Mouse (Mus musculus) ES-Bruce4 (cell line): ENCODE data around the gene Pfkm. TPM values are rescaled to one million over a fixed set of nuclear protein-coding genes. Genes with fewer than 3 reads are reported as not detected.
A peak's percentile ranks its signal among the peaks of the same experiment; 100 is the strongest.

Experiments used
- H3K27ac ChIP-seq: 2 replicates; pipeline ENCODE4 v1.5.1; 2012; ENCODE audit warnings: low read length, inconsistent platforms; ENCODE audit not compliant: insufficient read depth
- H3K27me3 ChIP-seq: 2 replicates; pipeline ENCODE4 v1.6.1; 2012; ENCODE audit warnings: mild to moderate bottlenecking, low read length, inconsistent platforms; ENCODE audit not compliant: control insufficient read depth, poor library complexity, insufficient read depth, severe bottlenecking
- H3K36me3 ChIP-seq: 2 replicates; pipeline ENCODE4 v1.6.1; 2012; ENCODE audit warnings: inconsistent platforms, mild to moderate bottlenecking, low read length, moderate library complexity; ENCODE audit not compliant: control insufficient read depth, poor library complexity, insufficient read depth, severe bottlenecking
- H3K4me1 ChIP-seq: one replicate; pipeline ENCODE4 v1.8.1; 2011; ENCODE audit warnings: low read length; ENCODE audit not compliant: control insufficient read depth, insufficient read depth
- H3K4me3 ChIP-seq: 2 replicates; pipeline ENCODE4 v1.5.1; 2011; ENCODE audit warnings: low read depth, mild to moderate bottlenecking, low read length
- H3K9ac ChIP-seq: 2 replicates; pipeline ENCODE4 v1.6.1; 2012; ENCODE audit warnings: low read depth, mild to moderate bottlenecking, inconsistent platforms; ENCODE audit not compliant: poor library complexity, severe bottlenecking
- H3K9me3 ChIP-seq: replicated peaks from 2 replicates; pipeline ENCODE4 v1.6.1; 2012; ENCODE audit warnings: mild to moderate bottlenecking, low read length, inconsistent platforms; ENCODE audit not compliant: control insufficient read depth, poor library complexity, insufficient read depth, severe bottlenecking
- CTCF ChIP-seq: IDR thresholded peaks from one replicate; pipeline ENCODE4 v1.8.1; 2011; ENCODE audit warnings: low read depth, low read length
- EP300 ChIP-seq: IDR thresholded peaks from 2 replicates; pipeline ENCODE4 v1.6.1; 2011; ENCODE audit warnings: low read depth, low read length; ENCODE audit not compliant: insufficient read depth
- POLR2A ChIP-seq: IDR thresholded peaks from one replicate; pipeline ENCODE4 v1.8.1; 2011; ENCODE audit warnings: low read length; ENCODE audit not compliant: insufficient read depth
- polyA plus RNA-seq: library from polyadenylated mRNA; stranded (reverse); fragments of >200 nt; gene quantifications from 2 replicates; pipeline ENCODE4 v1.2.4, GENCODE M21; 2011; ENCODE audit warnings: low read depth; ENCODE audit not compliant: missing spikeins, insufficient read depth, insufficient read length

Gene Pfkm
- polyA plus RNA-seq, 1 experiment = 39.8 TPM

DNA sequence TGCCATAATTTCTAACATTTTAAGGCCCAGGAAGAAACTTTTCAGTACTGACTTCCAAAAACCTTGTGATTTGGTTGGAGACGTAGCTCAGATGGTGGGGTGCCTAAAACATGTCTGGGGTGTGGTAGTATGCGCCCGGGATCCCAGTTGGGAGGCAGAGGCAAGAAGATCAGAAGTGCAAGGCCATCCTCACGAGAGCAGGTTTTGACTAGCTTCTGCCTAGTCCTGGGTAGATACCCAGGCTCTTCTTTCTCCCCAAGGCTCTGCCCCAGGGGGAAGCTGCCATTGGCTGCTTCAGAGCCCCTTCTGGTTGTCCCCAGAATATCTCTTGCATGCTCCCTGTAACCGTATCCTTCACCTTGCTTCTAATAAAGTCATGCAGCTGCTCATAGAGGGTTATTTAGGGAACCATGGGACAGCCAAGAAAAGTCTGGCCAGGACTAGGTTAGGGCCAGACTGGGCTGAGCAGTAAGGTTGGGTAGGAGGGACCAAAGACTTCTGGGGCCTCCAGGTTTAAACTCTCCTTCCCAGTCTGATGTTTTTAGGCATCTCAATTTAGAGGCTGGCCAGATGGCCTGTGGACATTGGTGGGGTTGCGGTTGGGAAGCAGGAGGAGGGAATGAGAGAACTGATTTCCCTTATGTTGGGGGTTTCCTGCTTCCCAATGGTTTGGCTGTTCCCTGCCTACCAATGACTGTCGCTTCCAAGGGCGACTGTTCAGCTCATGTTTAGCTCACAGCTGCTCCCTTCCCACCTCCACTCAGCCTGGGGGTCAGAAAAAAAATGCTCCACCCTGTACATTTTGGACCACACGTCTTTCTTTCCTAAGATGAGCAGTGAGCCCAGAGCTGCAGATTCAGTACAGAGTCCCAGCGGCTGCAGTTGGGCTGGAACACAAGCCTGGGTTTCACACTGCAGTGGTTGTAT, 22.7 kb downstream of the Pfkm start:
- Histone ChIP-seq H3K9me3 (no peaks in the 10 kb centered on the region), H3K27ac (peak overlapping the region; percentile 84), H3K4me3 (no peak overlapping the region), H3K27me3 (no peaks in the 10 kb centered on the region), H3K9ac (no peak overlapping the region), H3K36me3 (no peaks in the 10 kb centered on the region), H3K4me1 (peaks cover 6% of the 10 kb centered on the region)
- no peak for TF ChIP-seq EP300
- no peak for TF ChIP-seq POLR2A
- TF ChIP-seq CTCF = no peak

DNA sequence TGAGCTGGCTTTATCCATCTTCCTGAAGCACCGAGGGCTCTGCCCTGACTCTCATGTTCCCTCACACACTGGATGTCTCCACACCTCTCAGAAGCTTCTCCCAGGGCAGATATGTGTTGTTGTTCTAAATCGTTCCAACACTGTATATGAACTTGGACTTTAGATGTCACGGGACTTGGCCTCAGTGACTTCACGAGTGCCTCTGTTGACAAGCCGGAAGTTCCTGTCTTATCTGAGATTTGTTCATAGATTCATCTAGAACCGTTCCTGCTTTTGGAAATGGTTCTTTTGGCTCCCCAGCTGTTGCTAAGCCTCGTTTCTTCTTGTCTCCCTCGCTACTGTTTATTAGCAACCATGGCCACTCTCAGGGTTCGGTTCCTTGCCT, 23.4 kb downstream of the Pfkm start:
- H3K9ac ChIP-seq = no peak overlapping the region
- no peak overlapping the region for H3K4me3 ChIP-seq
- H3K27ac ChIP-seq = no peak overlapping the region
- no peaks in the 10 kb centered on the region for H3K9me3 ChIP-seq
- TF ChIP-seq POLR2A (no peak), EP300 (no peak), CTCF (no peak)
- no peaks in the 10 kb centered on the region for H3K36me3 ChIP-seq
- H3K27me3 ChIP-seq = no peaks in the 10 kb centered on the region
- peaks cover 6% of the 10 kb centered on the region for H3K4me1 ChIP-seq

DNA sequence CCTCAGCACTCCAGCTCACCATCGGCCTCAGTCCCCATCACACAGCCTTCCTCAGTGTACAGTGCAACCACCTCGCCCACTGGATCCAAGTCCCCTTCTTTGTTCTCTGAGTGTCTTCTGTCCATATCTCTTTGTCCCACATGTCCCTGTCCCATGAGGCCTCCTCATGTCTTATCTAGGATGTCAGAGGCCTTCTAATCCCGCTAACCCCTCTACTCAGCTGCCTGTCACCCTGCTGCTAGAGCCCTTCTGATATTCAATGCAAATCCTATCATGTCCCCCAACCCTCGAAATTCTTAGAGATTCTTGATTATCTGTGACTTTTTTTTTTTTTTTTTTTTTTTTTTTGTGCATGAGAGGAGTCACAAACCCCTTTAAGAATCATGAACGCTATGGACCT, 23.9 kb downstream of the Pfkm start:
- TF ChIP-seq CTCF (no peak), EP300 (no peak), POLR2A (no peak)
- Histone ChIP-seq H3K36me3 (no peaks in the 10 kb centered on the region), H3K9me3 (no peaks in the 10 kb centered on the region)

DNA sequence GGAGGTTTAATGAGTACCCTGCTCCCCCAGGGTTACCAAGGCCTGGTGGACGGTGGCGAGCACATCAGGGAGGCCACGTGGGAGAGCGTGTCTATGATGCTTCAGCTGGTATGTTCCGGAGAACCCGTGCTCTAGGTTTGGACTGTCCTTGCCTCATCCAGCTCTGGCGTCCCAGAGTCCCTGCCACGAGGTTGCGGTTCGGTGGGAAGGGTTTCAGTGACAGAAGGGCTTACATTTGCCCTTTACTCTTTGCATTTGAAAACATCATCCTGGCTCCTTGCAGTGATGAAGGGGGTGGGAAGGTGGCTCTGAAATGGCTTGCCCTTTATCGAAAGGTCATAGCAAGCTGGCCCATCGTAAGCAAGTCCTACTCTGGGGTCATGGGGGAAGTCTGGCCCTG, 27.0 kb downstream of the Pfkm start:
- Histone ChIP-seq H3K27ac (no peak overlapping the region), H3K4me1 (peaks cover 4% of the 10 kb centered on the region), H3K27me3 (no peaks in the 10 kb centered on the region), H3K36me3 (no peaks in the 10 kb centered on the region; the same call in 1 of the 2 replicates), H3K4me3 (no peak overlapping the region), H3K9me3 (no peaks in the 10 kb centered on the region), H3K9ac (no peak overlapping the region)
- TF ChIP-seq POLR2A (no peak), EP300 (no peak)

More for the DNA sequence above, 23.9 kb downstream of the Pfkm start:
- no peaks in the 10 kb centered on the region for H3K27me3 ChIP-seq
- no peak overlapping the region for H3K9ac ChIP-seq
- H3K4me1 ChIP-seq = peaks cover 6% of the 10 kb centered on the region
- H3K4me3 ChIP-seq = no peak overlapping the region
- H3K27ac ChIP-seq = no peak overlapping the region

DNA sequence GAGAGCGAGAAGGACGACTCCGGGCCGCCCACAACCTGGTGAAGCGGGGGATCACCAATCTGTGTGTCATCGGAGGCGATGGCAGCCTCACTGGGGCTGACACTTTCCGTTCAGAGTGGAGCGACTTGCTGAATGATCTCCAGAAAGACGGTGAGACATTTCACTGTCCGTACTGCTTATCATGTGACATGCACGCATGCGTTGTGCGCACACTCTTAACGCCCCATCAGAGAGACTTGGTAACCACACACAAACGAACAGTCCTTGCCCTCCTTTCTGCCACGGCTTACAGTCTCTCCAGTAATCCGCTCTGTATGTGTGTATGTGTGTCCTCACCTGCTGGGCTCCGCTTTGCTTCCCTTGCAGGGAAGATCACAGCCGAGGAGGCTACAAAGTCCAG, 28.4 kb downstream of the Pfkm start:
- Histone ChIP-seq H3K9me3 (no peaks in the 10 kb centered on the region), H3K9ac (no peak overlapping the region), H3K27ac (no peak overlapping the region), H3K36me3 (no peaks in the 10 kb centered on the region; the same call in 1 of the 2 replicates), H3K27me3 (no peaks in the 10 kb centered on the region), H3K4me1 (peaks cover 2% of the 10 kb centered on the region), H3K4me3 (peak overlapping the region; percentile 9; the same call in 1 of the 2 replicates)
- TF ChIP-seq CTCF (no peak), POLR2A (no peak), EP300 (no peak)

DNA sequence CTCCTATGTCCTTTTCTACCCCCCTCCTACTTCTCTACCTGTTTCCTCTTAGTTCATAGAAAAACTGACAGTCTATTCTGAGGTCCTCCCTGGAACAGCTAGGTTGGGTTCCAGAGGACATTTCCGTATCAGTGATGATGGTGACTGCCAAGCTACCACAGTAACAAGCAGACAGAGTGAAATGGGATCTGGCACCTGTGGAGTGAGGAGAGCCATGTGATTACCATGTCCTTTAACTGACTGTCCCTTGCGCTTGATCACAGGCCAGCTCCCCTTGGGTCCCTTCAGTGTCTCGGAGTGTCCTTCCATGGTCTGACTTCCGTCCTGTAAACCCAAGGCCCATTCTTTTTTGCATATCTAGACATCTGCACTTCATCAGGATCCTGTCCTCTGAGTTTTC, 38.6 kb downstream of the Pfkm start:
- no peaks in the 10 kb centered on the region for H3K27me3 ChIP-seq
- no peak overlapping the region for H3K9ac ChIP-seq
- H3K9me3 ChIP-seq = no peaks in the 10 kb centered on the region
- no peak overlapping the region for H3K4me3 ChIP-seq
- no peak overlapping the region for H3K27ac ChIP-seq
- peaks cover 6% of the 10 kb centered on the region; the same call in 1 of the 2 replicates for H3K36me3 ChIP-seq
- no peak for TF ChIP-seq EP300
- TF ChIP-seq CTCF = no peak
- TF ChIP-seq POLR2A = no peak
- H3K4me1 ChIP-seq = no peaks in the 10 kb centered on the region
